Mouse (Mus musculus) heart, adult 8-10 months (tissue): ENCODE measurements at regions not wholly inside any gene's neighbourhood (a gene's known extent, or its start where the extent isn't known, plus 50 kb on each side); places are given as distances from the start of the nearest gene placed in this dataset.

Experiments
- DNase-seq: peaks from one replicate; pipeline ENCODE4 v3.0.0; 2022; ENCODE audit warnings: low spot score

DNA sequence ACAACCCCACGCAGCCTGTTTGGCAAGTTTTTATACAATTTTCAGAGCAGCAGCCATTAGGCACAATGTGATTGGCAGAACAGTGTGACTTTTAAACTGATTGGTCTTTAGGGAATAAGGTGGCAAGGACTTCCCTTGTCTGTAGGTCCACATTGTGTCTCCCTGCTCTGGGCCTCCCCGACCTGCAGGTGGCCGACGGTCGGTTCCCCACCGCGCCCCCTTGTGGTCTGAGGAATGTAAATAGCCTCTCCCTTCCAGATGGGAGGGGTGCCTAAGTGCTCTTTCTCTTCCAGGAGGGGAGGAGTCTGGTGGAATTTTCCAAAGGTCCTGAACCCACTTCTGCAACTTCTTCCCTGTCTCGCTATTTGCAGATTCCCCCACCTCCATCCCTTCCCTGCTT, 52.5 kb upstream of the Prr5 start:
- DNase-seq = peak; percentile 54

DNA sequence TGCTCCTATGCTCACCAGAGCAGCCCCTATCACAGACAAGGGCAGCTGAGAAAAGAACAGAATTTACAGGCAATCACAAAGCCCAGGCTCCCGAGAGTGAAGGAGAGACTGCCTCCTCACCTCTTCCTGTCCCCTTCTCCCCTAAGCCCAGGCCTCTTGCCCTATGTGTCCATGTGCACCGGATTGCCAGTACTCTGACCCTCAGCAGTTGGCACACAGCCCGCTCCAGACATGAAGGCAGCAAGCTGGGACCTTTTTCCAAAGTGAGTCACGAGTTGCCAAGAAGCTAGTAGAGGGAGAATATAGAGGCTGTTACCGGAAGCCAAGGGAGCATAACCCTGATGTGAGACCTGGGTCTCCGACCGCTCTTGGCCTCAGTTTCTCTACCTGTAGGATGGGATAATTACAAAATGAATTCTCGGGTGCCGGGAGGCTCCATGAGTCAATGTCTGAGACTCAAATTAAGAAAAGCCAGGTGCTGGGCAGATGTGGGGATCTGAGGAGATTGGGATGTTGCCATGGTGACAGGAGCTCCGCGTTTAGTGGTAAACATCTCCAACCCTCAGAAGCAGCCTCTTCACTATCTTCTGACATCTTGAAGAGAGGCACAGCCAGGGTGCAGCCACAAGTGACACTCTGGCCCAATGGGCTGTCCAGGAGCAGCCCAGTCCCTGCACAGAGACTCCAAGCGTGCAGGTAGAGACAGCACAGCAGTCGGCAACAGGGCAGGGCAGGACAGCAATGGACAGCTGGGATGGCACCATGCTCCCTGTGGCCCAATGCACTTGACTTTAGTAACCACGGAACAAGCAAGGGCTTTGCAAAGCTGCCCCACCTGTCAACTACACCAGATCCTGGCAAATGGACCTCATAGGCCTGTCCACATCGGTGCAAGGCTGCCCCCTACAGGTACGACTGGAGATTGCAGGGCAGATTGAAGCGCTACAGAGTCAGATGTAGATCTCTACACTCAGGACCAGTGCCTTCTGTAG, 55.6 kb upstream of the Prr5 start:
- DNase-seq = peak; percentile 86

DNA sequence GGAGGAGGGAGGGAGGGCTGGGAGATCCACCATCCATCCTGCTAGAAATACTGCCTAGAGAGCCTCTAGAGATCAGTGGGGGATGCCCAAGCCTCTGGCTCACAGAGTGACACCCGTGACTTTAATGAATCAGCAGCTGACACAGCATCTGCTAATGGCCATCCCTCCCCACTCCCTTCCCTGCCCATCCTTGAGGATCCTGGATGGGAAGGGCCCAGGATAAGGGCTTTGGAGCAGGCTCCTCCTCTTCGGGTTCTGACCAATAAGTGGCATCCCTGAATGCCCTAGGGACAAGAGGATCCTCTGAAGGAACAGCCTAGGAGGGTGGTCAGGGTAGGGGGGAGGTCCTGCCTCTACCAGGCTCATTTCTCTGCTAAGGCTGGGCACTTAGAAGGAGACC, 55.3 kb upstream of the Rtl6 start:
- DNase-seq = no peak

DNA sequence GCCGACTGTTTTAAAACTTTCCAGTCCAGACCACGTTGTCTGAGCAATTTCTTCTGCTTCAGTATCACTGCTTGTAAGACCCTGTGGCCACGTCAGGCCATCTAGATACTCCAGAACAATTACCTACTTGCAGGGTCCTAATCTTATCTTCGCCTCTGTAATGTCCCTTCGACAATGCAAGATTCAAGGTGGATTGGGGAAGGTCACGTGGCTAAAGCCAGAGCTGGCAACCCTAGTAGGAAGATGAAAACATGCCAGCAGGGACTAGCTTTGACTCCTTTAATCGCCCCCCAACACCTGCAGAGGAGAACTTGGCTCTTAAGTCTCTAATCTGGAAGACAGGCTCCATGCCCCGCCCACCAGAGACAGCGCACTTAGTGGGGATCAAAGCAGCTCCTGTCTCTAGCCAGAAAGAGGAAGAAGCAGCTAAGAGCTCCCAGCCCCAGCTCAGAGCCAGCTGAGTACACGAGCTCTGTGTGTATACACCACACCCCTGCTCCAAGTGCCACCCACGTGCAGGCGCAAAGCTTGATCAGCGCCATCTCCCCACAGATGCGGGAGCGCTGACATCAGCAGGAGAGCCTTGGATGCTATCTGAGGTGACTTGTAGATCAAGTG, 52.3 kb upstream of the Rtl6 start:
- no peak for DNase-seq

DNA sequence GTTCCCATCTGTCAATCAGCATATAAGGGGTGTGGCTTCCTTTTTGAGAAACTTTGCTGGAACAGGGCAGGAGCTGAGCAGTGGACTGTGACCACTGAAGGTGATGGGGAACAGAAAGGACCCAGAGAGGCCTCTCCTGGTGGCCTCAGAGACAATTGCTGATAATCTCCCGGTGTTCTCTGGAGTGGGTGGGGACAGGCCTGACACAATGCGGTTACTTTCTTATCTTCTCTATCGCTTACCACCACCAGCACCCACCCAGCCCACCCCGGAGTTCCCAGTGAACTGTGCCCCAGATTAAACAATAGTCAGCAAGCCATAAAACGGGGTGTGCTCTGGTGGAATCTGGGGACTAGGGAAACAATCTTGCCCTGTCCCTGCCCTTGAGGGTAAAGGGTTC, 51.4 kb upstream of the Rtl6 start:
- no peak for DNase-seq
